Mouse (Mus musculus): ENCODE results near the gene Aqp8. TPM values are rescaled to one million over a fixed set of nuclear protein-coding genes. Genes with fewer than 3 reads are reported as not detected.

Gene Aqp8
- polyA plus RNA-seq (2014; fragmentation: Nextera tagmentation; extraction: Ambion mirVana), result not detected in 2 replicates

GRCm38 (mm10) chr7:123462070-123462501 lies at the start of gene Aqp8:
Aqp8 (plus strand) TSS chr7:123462291.
- H3K4me2 ChIP-seq, result no peak within 1 kb of the TSS
- ATAC-seq (ENCODE audit: insufficient read depth) (peak; percentile 50; the same call in 1 of the 2 replicates), DNase-seq (peak; percentile 17)
- H3K27me3 ChIP-seq (ENCODE audit: insufficient read depth, low read length), result no peaks in the 10 kb centered on the region
- H3K36me3 ChIP-seq (ENCODE audit: insufficient read depth), result no peaks in the 10 kb centered on the region
- H3K4me3 ChIP-seq (ENCODE audit: low read depth, low read length), result no peak within 1 kb of the TSS
- no peak for TF ChIP-seq CTCF (IDR thresholded peaks at IDR 0.05; ENCODE audit: low read depth)
- H3K27ac ChIP-seq (ENCODE audit: low read depth), result no peak within 1 kb of the TSS
- no peaks in the 10 kb centered on the region for H3K4me1 ChIP-seq (ENCODE audit: insufficient read depth)
- WGBS, result 68% methylated on average over 9 of the region's 9 CpGs
- H3K9ac ChIP-seq, result no peak within 1 kb of the TSS
- H3K9me3 ChIP-seq (ENCODE audit: low read depth, low read length), result no peaks in the 10 kb centered on the region

GRCm38 (mm10) chr7:123416803-123417202 lies 45.3 kb upstream of the Aqp8 start:
- Histone ChIP-seq H3K9ac (no peak overlapping the region), H3K9me3 (ENCODE audit: low read depth, low read length) (no peaks in the 10 kb centered on the region), H3K27ac (ENCODE audit: low read depth) (no peak overlapping the region), H3K36me3 (ENCODE audit: insufficient read depth) (peaks cover 8% of the 10 kb centered on the region; the same call in 1 of the 2 replicates), H3K27me3 (ENCODE audit: insufficient read depth, low read length) (no peaks in the 10 kb centered on the region), H3K4me2 (no peak overlapping the region), H3K4me3 (ENCODE audit: low read depth, low read length) (no peak overlapping the region), H3K4me1 (ENCODE audit: insufficient read depth) (no peaks in the 10 kb centered on the region)
- WGBS, result 54% methylated on average over 4 of the region's 4 CpGs
- TF ChIP-seq CTCF (IDR thresholded peaks at IDR 0.05; ENCODE audit: low read depth), result no peak
- ATAC-seq (ENCODE audit: insufficient read depth), result no peak
- no peak for DNase-seq

- Histone ChIP-seq H3K4me2 (no peak overlapping the region), H3K9me3 (ENCODE audit: low read depth, low read length) (no peaks in the 10 kb centered on the region), H3K27me3 (ENCODE audit: insufficient read depth, low read length) (no peaks in the 10 kb centered on the region), H3K9ac (no peak overlapping the region), H3K4me1 (ENCODE audit: insufficient read depth) (no peaks in the 10 kb centered on the region), H3K4me3 (ENCODE audit: low read depth, low read length) (no peak overlapping the region), H3K27ac (ENCODE audit: low read depth) (no peak overlapping the region), H3K36me3 (ENCODE audit: insufficient read depth) (peaks cover 5% of the 10 kb centered on the region; the same call in 1 of the 2 replicates)
- 88% methylated on average over 3 of the region's 3 CpGs for WGBS
- ATAC-seq (ENCODE audit: insufficient read depth) (no peak), DNase-seq (no peak)
- TF ChIP-seq CTCF (IDR thresholded peaks at IDR 0.05; ENCODE audit: low read depth), result no peak
Observed at GRCm38 (mm10) chr7:123417661-123418060, 44.4 kb upstream of the Aqp8 start.

DNA sequence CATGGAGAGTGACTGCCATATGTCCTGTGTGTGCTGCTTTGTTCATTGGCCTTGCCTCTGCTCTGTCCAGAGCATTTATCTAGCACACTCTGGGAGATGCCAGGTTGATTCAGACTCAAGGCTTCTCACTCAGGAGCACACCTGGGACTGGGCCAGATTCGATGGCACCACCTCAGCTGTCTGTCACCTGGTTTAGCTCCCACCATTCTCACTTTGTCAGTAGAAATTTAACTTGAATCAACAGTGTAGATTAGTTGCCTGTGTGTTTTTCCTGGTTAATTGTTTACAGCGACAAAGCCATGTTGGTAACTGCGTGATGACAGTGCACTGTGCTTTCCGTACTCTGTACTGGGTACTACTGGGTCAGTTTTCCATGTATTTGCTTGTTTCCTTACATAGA lies 42.1 kb upstream of the Aqp8 start:
- Histone ChIP-seq H3K4me3 (ENCODE audit: low read depth, low read length) (no peak overlapping the region), H3K4me1 (ENCODE audit: insufficient read depth) (no peaks in the 10 kb centered on the region), H3K9me3 (ENCODE audit: low read depth, low read length) (no peaks in the 10 kb centered on the region), H3K4me2 (no peak overlapping the region), H3K27me3 (ENCODE audit: insufficient read depth, low read length) (no peaks in the 10 kb centered on the region), H3K27ac (ENCODE audit: low read depth) (no peak overlapping the region), H3K36me3 (ENCODE audit: insufficient read depth) (peaks cover 10% of the 10 kb centered on the region), H3K9ac (no peak overlapping the region)
- ATAC-seq (ENCODE audit: insufficient read depth), result no peak
- TF ChIP-seq CTCF (IDR thresholded peaks at IDR 0.05; ENCODE audit: low read depth), result no peak
- no peak for DNase-seq
- WGBS, result 89% methylated on average over 4 of the region's 4 CpGs

- no peaks in the 10 kb centered on the region for H3K4me1 ChIP-seq (ENCODE audit: insufficient read depth)
- peak; percentile 12 for DNase-seq
- ATAC-seq (ENCODE audit: insufficient read depth), result no peak
- 68% methylated on average over 3 of the region's 3 CpGs for WGBS
- H3K36me3 ChIP-seq (ENCODE audit: insufficient read depth), result peaks cover 10% of the 10 kb centered on the region
- no peak overlapping the region for H3K4me2 ChIP-seq
- no peak overlapping the region for H3K9ac ChIP-seq
- no peak overlapping the region for H3K4me3 ChIP-seq (ENCODE audit: low read depth, low read length)
- no peak for TF ChIP-seq CTCF (IDR thresholded peaks at IDR 0.05; ENCODE audit: low read depth)
- no peak overlapping the region for H3K27ac ChIP-seq (ENCODE audit: low read depth)
- no peaks in the 10 kb centered on the region for H3K9me3 ChIP-seq (ENCODE audit: low read depth, low read length)
- no peaks in the 10 kb centered on the region for H3K27me3 ChIP-seq (ENCODE audit: insufficient read depth, low read length)
Observed at GRCm38 (mm10) chr7:123421958-123422357, 40.1 kb upstream of the Aqp8 start.

- no peaks in the 10 kb centered on the region for H3K4me1 ChIP-seq (ENCODE audit: insufficient read depth)
- no peaks in the 10 kb centered on the region for H3K27me3 ChIP-seq (ENCODE audit: insufficient read depth, low read length)
- H3K4me2 ChIP-seq, result no peak overlapping the region
- H3K27ac ChIP-seq (ENCODE audit: low read depth), result no peak overlapping the region
- WGBS, result 90% methylated on average over 6 of the region's 6 CpGs
- H3K4me3 ChIP-seq (ENCODE audit: low read depth, low read length), result no peak overlapping the region
- ATAC-seq (ENCODE audit: insufficient read depth) (no peak), DNase-seq (no peak)
- H3K36me3 ChIP-seq (ENCODE audit: insufficient read depth), result peaks cover 18% of the 10 kb centered on the region
- TF ChIP-seq CTCF (IDR thresholded peaks at IDR 0.05; ENCODE audit: low read depth), result no peak
- H3K9ac ChIP-seq, result no peak overlapping the region
- no peaks in the 10 kb centered on the region for H3K9me3 ChIP-seq (ENCODE audit: low read depth, low read length)
Observed at GRCm38 (mm10) chr7:123424281-123424680, 37.8 kb upstream of the Aqp8 start.

- TF ChIP-seq CTCF (IDR thresholded peaks at IDR 0.05; ENCODE audit: low read depth), result no peak
- no peak for ATAC-seq (ENCODE audit: insufficient read depth)
Observed at GRCm38 (mm10) chr7:123425134-123425757, 36.8 kb upstream of the Aqp8 start.

More at GRCm38 (mm10) chr7:123425134-123425757, 36.8 kb upstream of the Aqp8 start:
- no peak for DNase-seq
- no peak overlapping the region for H3K4me2 ChIP-seq
- no peaks in the 10 kb centered on the region for H3K9me3 ChIP-seq (ENCODE audit: low read depth, low read length)
- 82% methylated on average over 6 of the region's 6 CpGs for WGBS
- H3K36me3 ChIP-seq (ENCODE audit: insufficient read depth), result peaks cover 18% of the 10 kb centered on the region
- H3K4me1 ChIP-seq (ENCODE audit: insufficient read depth), result no peaks in the 10 kb centered on the region
- no peak overlapping the region for H3K9ac ChIP-seq
- H3K4me3 ChIP-seq (ENCODE audit: low read depth, low read length), result no peak overlapping the region
- no peak overlapping the region for H3K27ac ChIP-seq (ENCODE audit: low read depth)
- H3K27me3 ChIP-seq (ENCODE audit: insufficient read depth, low read length), result no peaks in the 10 kb centered on the region

Data from lung, embryonic 14.5 days (tissue).